Mouse (Mus musculus) lung, embryonic 15.5 days (tissue): ENCODE measurements around the gene Adamts14. TPM values are rescaled to one million over a fixed set of nuclear protein-coding genes. Genes with fewer than 3 reads are reported as not detected.

Experiments used
- ATAC-seq: fragments of 200-750 bp; cut with Nextera tagmentation; 2 replicates; pipeline ENCODE4 v1.8.0; 2017; ENCODE audit warnings: moderate number of reproducible peaks, borderline replicate concordance; ENCODE audit not compliant: low FRiP score, low TSS enrichment; ENCODE audit errors: extremely low read depth
- H3K27ac ChIP-seq: fragments of 300-500 bp; sonication (generic); 2 replicates; pipeline ENCODE4 v1.5.1; 2015; ENCODE audit warnings: moderate library complexity, mild to moderate bottlenecking, inconsistent platforms
- H3K27me3 ChIP-seq: fragments of 300-500 bp; sonication (generic); 2 replicates; pipeline ENCODE4 v1.6.1; 2015; ENCODE audit warnings: inconsistent platforms
- H3K36me3 ChIP-seq: fragments of 300-500 bp; sonication (generic); 2 replicates; pipeline ENCODE4 v1.6.1; 2015; ENCODE audit warnings: inconsistent platforms
- H3K4me1 ChIP-seq: fragments of 300-500 bp; sonication (generic); 2 replicates; pipeline ENCODE4 v1.6.1; 2015; ENCODE audit warnings: inconsistent platforms
- H3K4me2 ChIP-seq: fragments of 300-500 bp; sonication (generic); 2 replicates; pipeline ENCODE4 v1.6.1; 2015; ENCODE audit warnings: inconsistent platforms, mild to moderate bottlenecking, moderate library complexity
- H3K4me3 ChIP-seq: fragments of 300-500 bp; sonication (generic); 2 replicates; pipeline ENCODE4 v1.5.1; 2015; ENCODE audit warnings: mild to moderate bottlenecking, inconsistent platforms
- H3K9ac ChIP-seq: fragments of 300-500 bp; sonication (generic); 2 replicates; pipeline ENCODE4 v1.6.1; 2015; ENCODE audit warnings: inconsistent platforms
- H3K9me3 ChIP-seq: fragments of 300-500 bp; sonication (generic); 2 replicates; pipeline ENCODE4 v1.6.1; 2016; ENCODE audit warnings: inconsistent platforms
- WGBS: fragments of 180-500 bp; shearing (Covaris S2); methylation state at CpG from one replicate; pipeline ENCODE4 v1.1.7; 2015; 5-methylcytosine and 5-hydroxymethylcytosine counted together
- polyA plus RNA-seq: library from polyadenylated mRNA; unstranded; fragments of >200 nt; fragmentation: Nextera tagmentation; extraction: Ambion mirVana; gene quantifications from 2 replicates; pipeline ENCODE4 v1.2.1, GENCODE M21; 2015

Gene Adamts14
- polyA plus RNA-seq, 1 experiment from 2014 or later, result 1.9 TPM

- H3K9me3 ChIP-seq, result no peaks in the 10 kb centered on the region
- WGBS, result 54% methylated on average over 8 of the region's 8 CpGs
- H3K4me1 ChIP-seq, result no peaks in the 10 kb centered on the region
- ATAC-seq, result no peak
- H3K4me2 ChIP-seq, result no peak overlapping the region
- H3K27me3 ChIP-seq, result no peaks in the 10 kb centered on the region
- H3K36me3 ChIP-seq, result no peaks in the 10 kb centered on the region
- no peak overlapping the region for H3K27ac ChIP-seq
- no peak overlapping the region for H3K4me3 ChIP-seq
- no peak overlapping the region for H3K9ac ChIP-seq
These were observed 23.6 kb upstream of the Adamts14 start for GRCm38 (mm10) chr10:61296713-61297445.

GRCm38 (mm10) chr10:61294242-61294641 is 21.0 kb upstream of the Adamts14 start:
- WGBS, result 63% methylated on average over 8 of the region's 8 CpGs
- H3K9ac ChIP-seq, result no peak overlapping the region
- no peaks in the 10 kb centered on the region for H3K9me3 ChIP-seq
- no peaks in the 10 kb centered on the region for H3K36me3 ChIP-seq
- ATAC-seq, result no peak
- H3K4me2 ChIP-seq, result no peak overlapping the region
- no peaks in the 10 kb centered on the region for H3K4me1 ChIP-seq
- H3K4me3 ChIP-seq, result no peak overlapping the region
- no peaks in the 10 kb centered on the region for H3K27me3 ChIP-seq
- H3K27ac ChIP-seq, result no peak overlapping the region

- 78% methylated on average over 2 of the region's 2 CpGs for WGBS
- no peaks in the 10 kb centered on the region for H3K36me3 ChIP-seq
- H3K4me1 ChIP-seq, result peaks cover 15% of the 10 kb centered on the region
- H3K27ac ChIP-seq, result no peak overlapping the region
- no peaks in the 10 kb centered on the region for H3K9me3 ChIP-seq
- no peak overlapping the region for H3K4me3 ChIP-seq
- no peaks in the 10 kb centered on the region for H3K27me3 ChIP-seq
- H3K4me2 ChIP-seq, result no peak overlapping the region
- no peak overlapping the region for H3K9ac ChIP-seq
- ATAC-seq, result no peak
These were observed 17.2 kb upstream of the Adamts14 start for GRCm38 (mm10) chr10:61290479-61290878.

- 56% methylated on average over 2 of the region's 2 CpGs for WGBS
- no peak overlapping the region for H3K4me2 ChIP-seq
- peaks cover 20% of the 10 kb centered on the region for H3K4me1 ChIP-seq
- no peaks in the 10 kb centered on the region for H3K27me3 ChIP-seq
- H3K36me3 ChIP-seq, result no peaks in the 10 kb centered on the region
- H3K9ac ChIP-seq, result no peak overlapping the region
- ATAC-seq, result no peak
- H3K27ac ChIP-seq, result no peak overlapping the region
- no peaks in the 10 kb centered on the region for H3K9me3 ChIP-seq
- no peak overlapping the region for H3K4me3 ChIP-seq
These were observed 16.8 kb upstream of the Adamts14 start for GRCm38 (mm10) chr10:61290016-61290415.

GRCm38 (mm10) chr10:61286246-61286645 is 13.0 kb upstream of the Adamts14 start:
- H3K27ac ChIP-seq, result peak overlapping the region; percentile 44; the same call in 1 of the 2 replicates
- H3K9me3 ChIP-seq, result no peaks in the 10 kb centered on the region
- ATAC-seq, result peak; percentile 37; the same call in 1 of the 2 replicates
- H3K27me3 ChIP-seq, result no peaks in the 10 kb centered on the region
- no peak overlapping the region for H3K4me3 ChIP-seq
- peaks cover 22% of the 10 kb centered on the region for H3K4me1 ChIP-seq
- WGBS, result 47% methylated on average over 7 of the region's 7 CpGs
- no peaks in the 10 kb centered on the region for H3K36me3 ChIP-seq
- no peak overlapping the region for H3K9ac ChIP-seq
- H3K4me2 ChIP-seq, result no peak overlapping the region

- Histone ChIP-seq H3K4me2 (no peak overlapping the region), H3K27me3 (no peaks in the 10 kb centered on the region), H3K4me1 (peaks cover 22% of the 10 kb centered on the region), H3K9ac (no peak overlapping the region), H3K9me3 (no peaks in the 10 kb centered on the region), H3K4me3 (no peak overlapping the region), H3K27ac (peak overlapping the region; percentile 64), H3K36me3 (no peaks in the 10 kb centered on the region)
- peak; percentile 78 for ATAC-seq
- WGBS, result 55% methylated on average over 11 of the region's 11 CpGs
These were observed 12.0 kb upstream of the Adamts14 start for GRCm38 (mm10) chr10:61285271-61285670.

GRCm38 (mm10) chr10:61284309-61284708 is 11.1 kb upstream of the Adamts14 start:
- no peak for ATAC-seq
- Histone ChIP-seq H3K9me3 (no peaks in the 10 kb centered on the region), H3K27me3 (no peaks in the 10 kb centered on the region), H3K27ac (no peak overlapping the region), H3K4me1 (peaks cover 22% of the 10 kb centered on the region), H3K36me3 (no peaks in the 10 kb centered on the region), H3K9ac (no peak overlapping the region), H3K4me3 (no peak overlapping the region), H3K4me2 (no peak overlapping the region)
- 87% methylated on average over 4 of the region's 4 CpGs for WGBS

- no peak overlapping the region for H3K9ac ChIP-seq
- no peaks in the 10 kb centered on the region for H3K9me3 ChIP-seq
- peaks cover 17% of the 10 kb centered on the region for H3K4me1 ChIP-seq
- H3K27me3 ChIP-seq, result no peaks in the 10 kb centered on the region
- no peak overlapping the region for H3K4me3 ChIP-seq
- H3K27ac ChIP-seq, result no peak overlapping the region
- no peaks in the 10 kb centered on the region for H3K36me3 ChIP-seq
- 64% methylated on average over 5 of the region's 5 CpGs for WGBS
- H3K4me2 ChIP-seq, result no peak overlapping the region
- ATAC-seq, result no peak
These were observed 7.9 kb upstream of the Adamts14 start for GRCm38 (mm10) chr10:61281115-61281514.

- WGBS, result 48% methylated on average over 14 of the region's 14 CpGs
- H3K4me1 ChIP-seq, result peaks cover 7% of the 10 kb centered on the region; the same call in 1 of the 2 replicates
- H3K4me2 ChIP-seq, result no peak overlapping the region
- no peaks in the 10 kb centered on the region for H3K9me3 ChIP-seq
- H3K27me3 ChIP-seq, result no peaks in the 10 kb centered on the region
- 0 out of 2 replicates have a peak overlapping the region, but pooled peaks have one; percentile 7 for H3K27ac ChIP-seq
- H3K4me3 ChIP-seq, result no peak overlapping the region
- no peaks in the 10 kb centered on the region for H3K36me3 ChIP-seq
- no peak overlapping the region for H3K9ac ChIP-seq
- no peak for ATAC-seq
These were observed 4.9 kb upstream of the Adamts14 start for GRCm38 (mm10) chr10:61277918-61278674.

GRCm38 (mm10) chr10:61277051-61277450 is 3.8 kb upstream of the Adamts14 start:
- peaks cover 16% of the 10 kb centered on the region for H3K4me1 ChIP-seq
- H3K9ac ChIP-seq, result no peak overlapping the region
- H3K36me3 ChIP-seq, result no peaks in the 10 kb centered on the region
- no peak for ATAC-seq
- H3K9me3 ChIP-seq, result no peaks in the 10 kb centered on the region
- H3K27ac ChIP-seq, result no peak overlapping the region
- peaks cover 6% of the 10 kb centered on the region; the same call in 1 of the 2 replicates for H3K27me3 ChIP-seq
- WGBS, result 88% methylated on average over 6 of the region's 6 CpGs
- H3K4me2 ChIP-seq, result no peak overlapping the region
- H3K4me3 ChIP-seq, result no peak overlapping the region

GRCm38 (mm10) chr10:61275669-61276110 is 2.5 kb upstream of the Adamts14 start:
- Histone ChIP-seq H3K9me3 (no peaks in the 10 kb centered on the region), H3K4me1 (peaks cover 20% of the 10 kb centered on the region), H3K4me2 (peak overlapping the region; percentile 6; the same call in 1 of the 2 replicates), H3K27ac (no peak overlapping the region), H3K36me3 (no peaks in the 10 kb centered on the region), H3K4me3 (no peak overlapping the region), H3K27me3 (peaks cover 6% of the 10 kb centered on the region; the same call in 1 of the 2 replicates), H3K9ac (no peak overlapping the region)
- 2% methylated on average over 5 of the region's 5 CpGs for WGBS
- 0 out of 2 replicates have a peak, but pooled peaks have one; percentile 19 for ATAC-seq

- Histone ChIP-seq H3K4me1 (peaks cover 20% of the 10 kb centered on the region), H3K9me3 (no peaks in the 10 kb centered on the region), H3K4me2 (no peak overlapping the region), H3K9ac (no peak overlapping the region), H3K36me3 (no peaks in the 10 kb centered on the region), H3K27ac (no peak overlapping the region), H3K4me3 (no peak overlapping the region), H3K27me3 (peaks cover 6% of the 10 kb centered on the region)
- no peak for ATAC-seq
- WGBS, result 36% methylated on average over 2 of the region's 2 CpGs
These were observed 1.3 kb upstream of the Adamts14 start for GRCm38 (mm10) chr10:61274532-61274931.
